Mouse (Mus musculus): ENCODE measurements at regions not wholly inside any gene's neighbourhood (a gene's known extent, or its start where the extent isn't known, plus 50 kb on each side); places are given as distances from the start of the nearest gene placed in this dataset.

GRCm38 (mm10) chr10:37494098-37494497 lies 355.4 kb upstream of the Marcks start:
- TF ChIP-seq CTCF (IDR thresholded peaks at IDR 0.05; ENCODE audit: low read depth) (no peak), EP300 (IDR thresholded peaks at IDR 0.05; ENCODE audit: low read depth) (no peak)
